Mouse (Mus musculus): ENCODE results near the gene Aig1.

DNA sequence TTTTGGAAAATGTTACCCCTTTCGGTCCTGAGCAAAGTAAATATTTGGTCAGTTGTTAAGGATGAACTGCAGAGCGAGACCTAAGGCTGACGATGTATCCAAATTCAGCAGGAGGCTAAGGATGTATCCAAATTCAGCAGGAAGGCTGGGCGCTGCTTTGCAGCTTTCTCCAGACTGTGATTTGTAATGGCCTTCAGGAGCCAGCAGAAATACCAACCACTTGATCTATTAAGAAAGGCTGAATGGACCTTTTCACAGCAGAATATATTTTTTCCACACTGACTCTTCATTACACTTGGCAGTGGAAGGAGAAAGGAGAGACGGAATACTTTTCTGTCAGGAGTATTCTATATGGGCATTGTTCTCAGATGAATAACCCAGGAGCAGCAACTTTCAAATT lies 115.0 kb downstream of the Aig1 start:
- TF ChIP-seq GATA1 (IDR thresholded peaks at IDR 0.05; ENCODE audit: low read length) (no peak), TAL1 (IDR thresholded peaks at IDR 0.05; ENCODE audit: low read length) (no peak)

Measured in erythroblast, embryonic 14.5 days (primary cell).